Mouse (Mus musculus) intestine, embryonic 16.5 days (tissue): ENCODE results near the gene Lmx1b. TPM values are rescaled to one million over a fixed set of nuclear protein-coding genes. Genes with fewer than 3 reads are reported as not detected.
A peak's percentile ranks its signal among the peaks of the same experiment; 100 is the strongest.

Experiments
- ATAC-seq: fragments of 200-750 bp; cut with Nextera tagmentation; 2 replicates; pipeline ENCODE4 v1.8.0; 2017; ENCODE audit warnings: moderate TSS enrichment, moderate library complexity
- H3K27ac ChIP-seq: fragments of 300-500 bp; sonication (generic); 2 replicates; pipeline ENCODE4 v1.5.1; 2014; ENCODE audit warnings: mild to moderate bottlenecking, low read length
- H3K27me3 ChIP-seq: fragments of 300-500 bp; sonication (generic); replicated peaks from 2 replicates; pipeline ENCODE4 v1.6.1; 2014; ENCODE audit warnings: low read length, control low read depth, mixed read lengths; ENCODE audit not compliant: control insufficient read depth, insufficient read depth
- H3K36me3 ChIP-seq: fragments of 300-500 bp; sonication (generic); 2 replicates; pipeline ENCODE4 v1.6.1; 2014; ENCODE audit warnings: low read length, control low read depth; ENCODE audit not compliant: control insufficient read depth, insufficient read depth
- H3K4me1 ChIP-seq: fragments of 300-500 bp; sonication (generic); 2 replicates; pipeline ENCODE4 v1.6.1; 2014; ENCODE audit warnings: low read length, control low read depth, mixed read lengths; ENCODE audit not compliant: control insufficient read depth, insufficient read depth
- H3K4me2 ChIP-seq: fragments of 300-500 bp; sonication (generic); 2 replicates; pipeline ENCODE4 v1.6.1; 2014; ENCODE audit warnings: low read depth, low read length, control low read depth
- H3K4me3 ChIP-seq: fragments of 300-500 bp; sonication (generic); 2 replicates; pipeline ENCODE4 v1.5.1; 2014; ENCODE audit warnings: mild to moderate bottlenecking, low read length
- H3K9ac ChIP-seq: fragments of 300-500 bp; sonication (generic); 2 replicates; pipeline ENCODE4 v1.6.1; 2014; ENCODE audit warnings: low read depth, low read length
- H3K9me3 ChIP-seq: fragments of 300-500 bp; sonication (generic); 2 replicates; pipeline ENCODE4 v1.6.1; 2016; ENCODE audit warnings: low read length, control low read depth; ENCODE audit not compliant: control insufficient read depth
- WGBS: fragments of 180-500 bp; shearing (Covaris S2); extraction: QIAGEN DNeasy Blood & Tissue Kit; methylation state at CpG from one replicate; pipeline ENCODE4 v1.1.7; 2014; 5-methylcytosine and 5-hydroxymethylcytosine counted together
- polyA plus RNA-seq: library from polyadenylated mRNA; unstranded; fragments of >200 nt; fragmentation: Nextera tagmentation; extraction: Ambion mirVana; gene quantifications from 2 replicates; pipeline ENCODE4 v1.2.1, GENCODE M21; 2015

The Lmx1b gene
- polyA plus RNA-seq, 1 experiment from 2014 or later, result not detected

DNA sequence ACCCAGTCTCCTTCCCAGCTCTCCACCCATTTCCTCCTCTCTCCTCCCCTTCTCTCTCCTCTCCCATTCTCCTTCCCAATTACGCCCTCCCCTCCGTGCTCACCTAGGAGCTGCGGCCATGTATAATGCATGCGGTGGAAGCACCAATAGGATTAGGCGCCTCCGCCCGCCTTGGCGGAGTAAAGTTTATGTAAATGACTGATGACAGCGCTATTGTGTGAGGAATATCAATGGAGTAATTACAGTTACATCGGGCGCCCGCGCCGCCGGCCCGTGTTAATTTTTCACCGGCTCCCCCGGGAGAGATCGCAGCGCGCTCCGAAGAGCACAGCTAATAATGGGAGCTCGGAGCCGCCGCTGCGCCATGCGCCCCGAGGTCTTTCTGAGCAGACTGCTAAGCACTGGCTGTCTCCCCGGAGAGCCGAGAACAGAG is 23.9 kb downstream of the Lmx1b start:
- H3K9ac ChIP-seq, result no peak overlapping the region; the same call in none of the 2 replicates

DNA sequence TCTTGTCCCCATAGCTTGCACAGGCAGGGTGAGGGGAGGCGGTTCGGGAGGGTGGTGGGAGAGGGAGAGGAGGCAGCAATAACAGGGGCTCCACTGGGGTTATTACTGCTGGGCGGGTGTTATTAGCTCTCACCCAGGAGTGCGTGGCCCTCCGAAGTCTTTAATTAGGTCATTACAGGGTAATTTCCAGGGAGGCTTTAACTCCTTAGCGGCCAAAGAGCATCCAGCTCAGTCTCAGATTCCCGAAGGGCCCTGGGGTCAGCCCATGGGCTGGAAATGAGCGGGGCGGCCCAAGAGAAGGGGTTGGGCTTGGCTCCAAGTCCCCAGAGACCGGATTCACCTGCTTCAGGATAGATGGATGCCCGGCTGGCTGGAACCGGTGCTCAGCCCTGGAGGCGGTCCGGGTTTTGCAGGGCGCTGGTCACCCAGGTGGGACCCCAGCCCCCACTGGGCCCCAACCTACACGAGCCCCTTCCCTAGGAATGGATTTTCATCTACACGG is 24.4 kb downstream of the Lmx1b start:
- 3% methylated on average over 17 of the region's 17 CpGs for WGBS
- peak; percentile 34 for ATAC-seq
- peaks cover 53% of the 10 kb centered on the region for H3K27me3 ChIP-seq
- no peak overlapping the region for H3K9ac ChIP-seq
- H3K4me1 ChIP-seq, result peaks cover 9% of the 10 kb centered on the region; the same call in 1 of the 2 replicates
- H3K36me3 ChIP-seq, result no peaks in the 10 kb centered on the region
- H3K4me3 ChIP-seq, result peak overlapping the region; percentile 44
- H3K4me2 ChIP-seq, result peak overlapping the region; percentile 59
- no peaks in the 10 kb centered on the region for H3K9me3 ChIP-seq
- no peak overlapping the region for H3K27ac ChIP-seq

More for the DNA sequence above, 23.9 kb downstream of the Lmx1b start:
- no peaks in the 10 kb centered on the region for H3K9me3 ChIP-seq
- WGBS, result 2% methylated on average over 30 of the region's 30 CpGs
- no peaks in the 10 kb centered on the region for H3K36me3 ChIP-seq
- peak overlapping the region; percentile 59 for H3K4me2 ChIP-seq
- peaks cover 9% of the 10 kb centered on the region; the same call in 1 of the 2 replicates for H3K4me1 ChIP-seq
- ATAC-seq, result peak; percentile 79
- peak overlapping the region; percentile 44 for H3K4me3 ChIP-seq
- no peak overlapping the region for H3K27ac ChIP-seq
- H3K27me3 ChIP-seq, result peaks cover 50% of the 10 kb centered on the region

DNA sequence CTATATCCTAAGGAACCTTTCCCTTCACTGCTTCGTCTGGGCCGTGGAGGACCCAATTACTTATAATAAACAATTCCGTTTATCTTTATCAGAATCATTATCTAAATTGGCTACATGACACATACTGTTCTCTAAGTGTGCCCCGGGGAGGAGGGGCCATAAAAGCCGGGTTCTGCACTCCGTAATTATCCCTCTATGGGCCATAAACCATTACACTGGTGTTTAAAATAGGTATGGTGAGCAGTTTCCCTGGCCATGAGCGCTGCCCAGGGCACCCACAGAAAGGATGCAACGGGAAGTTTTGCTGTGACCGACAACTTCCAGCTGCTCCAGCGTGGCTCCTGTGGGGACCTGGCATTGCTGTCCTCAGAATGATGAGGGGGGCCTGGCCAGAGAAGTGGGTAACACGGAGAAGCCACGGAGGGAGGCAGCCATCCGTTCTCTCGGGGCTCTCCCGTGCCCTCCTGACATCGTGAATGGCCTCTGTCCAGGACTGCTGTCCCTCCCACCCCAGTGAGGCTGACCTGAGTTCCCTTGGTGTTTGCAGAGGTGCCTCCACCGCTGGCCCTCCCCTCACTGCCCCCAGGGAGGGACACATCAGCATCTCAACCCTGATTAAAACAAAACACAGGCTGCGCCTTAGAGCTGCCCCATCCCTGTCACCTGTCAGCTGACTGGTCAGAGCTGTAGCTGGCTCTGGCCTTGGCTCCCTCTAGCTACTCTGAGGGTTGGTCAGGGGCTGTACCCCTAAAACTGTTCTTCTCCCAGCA is 34.6 kb downstream of the Lmx1b start:
- Histone ChIP-seq H3K36me3 (no peaks in the 10 kb centered on the region), H3K4me2 (no peak overlapping the region), H3K9me3 (no peaks in the 10 kb centered on the region), H3K4me1 (0 out of 2 replicates have a peak, but pooled peaks cover 9% of the 10 kb centered on the region), H3K4me3 (no peak overlapping the region), H3K27ac (no peak overlapping the region), H3K9ac (no peak overlapping the region), H3K27me3 (peaks cover 27% of the 10 kb centered on the region)
- WGBS, result 6% methylated on average over 18 of the region's 18 CpGs
- ATAC-seq, result peak; percentile 69

DNA sequence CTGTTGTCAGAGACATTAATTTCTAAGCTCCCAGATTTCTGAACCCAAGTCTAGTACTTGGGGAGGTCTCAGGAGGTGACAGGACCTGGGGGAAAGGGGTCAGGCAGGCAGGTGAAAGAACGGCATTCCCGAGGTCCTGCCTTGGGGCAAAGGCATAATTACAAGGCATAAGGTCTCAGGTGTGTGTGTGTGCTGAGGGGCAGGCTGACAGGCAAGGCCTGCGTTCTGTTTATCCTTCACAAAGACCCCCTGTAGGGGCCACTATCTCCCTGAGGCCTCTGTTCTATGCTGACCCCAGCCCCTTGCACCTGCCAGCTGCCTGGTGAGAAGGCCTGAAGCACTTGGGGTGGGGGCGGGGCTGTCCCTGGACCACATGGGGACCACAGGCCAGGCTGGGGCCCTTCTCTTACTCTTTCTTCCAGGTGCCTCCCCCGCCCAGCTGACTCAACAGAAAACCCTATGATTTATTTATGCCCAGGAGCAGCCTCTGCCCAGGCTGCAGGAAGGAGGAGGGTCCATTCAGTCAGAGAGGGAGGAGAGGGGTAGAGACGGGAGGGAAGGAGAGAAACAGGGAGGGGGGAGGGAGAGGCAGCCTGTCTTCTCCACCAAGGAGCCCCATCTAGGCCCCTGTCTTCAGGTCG is 35.3 kb downstream of the Lmx1b start:
- ATAC-seq, result peak; percentile 57
- H3K27me3 ChIP-seq, result peaks cover 24% of the 10 kb centered on the region
- 0 out of 2 replicates have a peak, but pooled peaks cover 9% of the 10 kb centered on the region for H3K4me1 ChIP-seq
- 28% methylated on average over 6 of the region's 7 CpGs for WGBS
- no peaks in the 10 kb centered on the region for H3K9me3 ChIP-seq
- no peak overlapping the region for H3K4me3 ChIP-seq
- H3K36me3 ChIP-seq, result no peaks in the 10 kb centered on the region
- H3K9ac ChIP-seq, result no peak overlapping the region
- H3K4me2 ChIP-seq, result no peak overlapping the region
- no peak overlapping the region for H3K27ac ChIP-seq

DNA sequence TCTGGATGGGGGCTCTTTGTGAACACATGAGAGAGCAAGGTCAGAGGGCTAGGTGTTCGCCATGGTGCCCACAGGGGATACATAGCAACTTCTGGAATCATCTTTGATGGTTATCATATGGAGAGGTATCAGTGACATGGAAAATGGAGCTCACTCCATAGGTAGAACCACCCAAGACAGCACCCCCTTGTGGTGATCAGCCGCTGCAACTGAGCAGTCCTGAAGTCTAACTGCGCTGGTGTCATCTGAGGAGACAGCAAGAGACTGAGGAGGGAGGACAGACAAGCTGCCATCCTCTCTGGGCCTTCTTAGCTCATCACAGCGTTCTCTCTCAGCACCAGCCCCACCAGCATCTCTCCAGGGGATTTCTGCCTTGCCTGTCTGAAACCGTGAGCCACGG is 39.8 kb downstream of the Lmx1b start:
- WGBS, result 56% methylated on average over 6 of the region's 6 CpGs
- peaks cover 7% of the 10 kb centered on the region; the same call in 1 of the 2 replicates for H3K27me3 ChIP-seq
- H3K27ac ChIP-seq, result no peak overlapping the region
- H3K9ac ChIP-seq, result no peak overlapping the region
- H3K4me3 ChIP-seq, result no peak overlapping the region
- H3K4me2 ChIP-seq, result no peak overlapping the region
- no peaks in the 10 kb centered on the region for H3K36me3 ChIP-seq
- no peaks in the 10 kb centered on the region for H3K9me3 ChIP-seq
- no peak for ATAC-seq
- H3K4me1 ChIP-seq, result 0 out of 2 replicates have a peak, but pooled peaks cover 5% of the 10 kb centered on the region

DNA sequence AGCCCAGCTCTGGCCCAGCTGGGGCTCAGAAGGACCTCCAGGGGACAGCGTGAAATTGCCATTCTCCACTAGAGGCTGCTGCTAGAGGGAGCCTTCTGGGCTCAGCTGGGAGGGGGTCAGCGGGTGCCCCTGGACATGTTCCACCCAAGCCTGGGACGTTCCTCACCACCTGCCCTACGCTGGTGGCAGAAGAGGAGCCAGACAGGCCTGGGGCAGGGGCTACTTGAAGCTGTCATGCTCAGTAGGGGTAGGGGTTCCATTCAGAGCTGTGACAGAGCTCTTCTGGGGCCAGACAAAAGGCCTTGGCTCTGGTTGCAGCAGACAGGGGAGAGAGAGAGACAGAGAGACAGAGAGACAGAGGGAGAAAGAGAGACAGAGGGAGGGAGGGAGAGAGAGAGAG is 42.9 kb downstream of the Lmx1b start:
- H3K4me1 ChIP-seq, result peaks cover 9% of the 10 kb centered on the region
- 65% methylated on average over 4 of the region's 4 CpGs for WGBS
- 0 out of 2 replicates have a peak, but pooled peaks cover 3% of the 10 kb centered on the region for H3K27me3 ChIP-seq
- no peaks in the 10 kb centered on the region for H3K36me3 ChIP-seq
- ATAC-seq, result no peak
- no peak overlapping the region for H3K4me2 ChIP-seq
- H3K9ac ChIP-seq, result no peak overlapping the region
- no peak overlapping the region for H3K4me3 ChIP-seq
- H3K27ac ChIP-seq, result no peak overlapping the region
- H3K9me3 ChIP-seq, result no peaks in the 10 kb centered on the region

DNA sequence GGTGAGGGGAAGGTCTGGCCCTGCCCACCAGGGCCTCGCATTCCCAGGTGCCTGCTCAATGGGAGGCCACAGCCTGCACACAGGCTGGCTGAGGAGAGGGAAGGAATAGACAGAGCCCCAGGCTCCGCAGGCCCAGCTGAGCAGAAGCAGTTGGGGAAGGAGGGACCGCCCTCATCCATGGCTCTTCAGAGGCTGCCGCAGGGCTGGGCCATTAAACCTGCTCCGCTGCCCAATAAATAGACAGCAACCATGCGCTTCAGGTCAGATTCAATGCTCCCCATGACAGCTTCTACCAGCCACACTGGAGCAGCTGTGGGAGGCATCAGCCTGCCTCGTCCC is 45.3 kb downstream of the Lmx1b start:
- peak; percentile 58; the same call in 1 of the 2 replicates for ATAC-seq
- Histone ChIP-seq H3K9ac (no peak overlapping the region), H3K9me3 (no peaks in the 10 kb centered on the region), H3K27me3 (0 out of 2 replicates have a peak, but pooled peaks cover 3% of the 10 kb centered on the region), H3K36me3 (no peaks in the 10 kb centered on the region), H3K4me3 (no peak overlapping the region), H3K4me2 (no peak overlapping the region), H3K27ac (no peak overlapping the region), H3K4me1 (peaks cover 9% of the 10 kb centered on the region)
- WGBS, result 24% methylated on average over 7 of the region's 7 CpGs

DNA sequence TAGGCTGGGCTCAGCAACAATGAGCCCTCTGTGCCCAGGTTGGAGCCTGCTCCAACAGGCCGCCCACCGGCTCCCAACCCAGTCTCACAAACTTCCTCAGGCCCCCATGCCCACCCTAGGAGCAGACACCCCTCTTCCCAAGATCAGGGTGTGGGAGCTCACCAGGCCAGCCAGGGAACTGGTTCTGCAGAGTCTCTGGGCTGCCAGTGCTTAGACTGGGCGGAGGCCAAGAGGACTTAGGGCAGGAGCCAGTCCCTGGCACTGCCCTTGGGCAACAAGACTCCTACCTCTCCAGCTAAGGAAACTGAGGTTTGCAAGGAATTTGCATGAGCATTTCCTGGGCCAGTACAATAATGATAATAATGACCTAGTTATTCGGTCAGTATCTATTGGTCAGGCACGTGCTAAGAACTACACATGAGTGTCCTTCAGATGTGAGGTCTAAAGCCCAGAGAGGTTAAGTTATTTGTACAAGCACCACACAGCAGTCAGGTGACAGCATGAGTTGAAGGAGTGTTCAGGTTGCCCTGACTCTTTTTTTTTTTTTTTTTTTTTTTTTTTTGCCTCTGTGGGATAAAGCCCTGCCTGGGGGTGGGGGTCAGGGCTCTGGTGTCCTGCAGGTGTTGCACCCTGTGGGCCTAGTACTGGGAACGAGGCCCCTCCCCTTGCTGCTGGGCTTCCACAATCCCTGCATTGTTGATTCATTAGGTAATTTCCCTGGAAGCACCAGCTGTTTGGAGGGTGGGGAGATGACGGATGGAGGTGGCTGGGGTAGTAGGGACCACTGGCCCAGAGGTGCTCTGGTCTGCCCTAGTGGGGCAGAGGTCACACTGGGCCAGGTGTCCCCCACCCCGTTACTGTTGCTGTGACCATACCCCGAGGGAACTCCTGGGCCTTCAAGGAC is 45.9 kb downstream of the Lmx1b start:
- Histone ChIP-seq H3K36me3 (no peaks in the 10 kb centered on the region), H3K4me3 (no peak overlapping the region), H3K27ac (no peak overlapping the region), H3K4me1 (peaks cover 9% of the 10 kb centered on the region), H3K27me3 (0 out of 2 replicates have a peak, but pooled peaks cover 3% of the 10 kb centered on the region), H3K4me2 (no peak overlapping the region), H3K9ac (no peak overlapping the region), H3K9me3 (no peaks in the 10 kb centered on the region)
- 51% methylated on average over 9 of the region's 9 CpGs for WGBS
- ATAC-seq, result peak; percentile 46; the same call in 1 of the 2 replicates
